Mouse (Mus musculus): ENCODE data around the gene Syt17. TPM values are rescaled to one million over a fixed set of nuclear protein-coding genes. Genes with fewer than 3 reads are reported as not detected.
A peak's percentile ranks its signal among the peaks of the same experiment; 100 is the strongest.

The Syt17 gene
- polyA plus RNA-seq, 1 experiment = 0.25 TPM

DNA sequence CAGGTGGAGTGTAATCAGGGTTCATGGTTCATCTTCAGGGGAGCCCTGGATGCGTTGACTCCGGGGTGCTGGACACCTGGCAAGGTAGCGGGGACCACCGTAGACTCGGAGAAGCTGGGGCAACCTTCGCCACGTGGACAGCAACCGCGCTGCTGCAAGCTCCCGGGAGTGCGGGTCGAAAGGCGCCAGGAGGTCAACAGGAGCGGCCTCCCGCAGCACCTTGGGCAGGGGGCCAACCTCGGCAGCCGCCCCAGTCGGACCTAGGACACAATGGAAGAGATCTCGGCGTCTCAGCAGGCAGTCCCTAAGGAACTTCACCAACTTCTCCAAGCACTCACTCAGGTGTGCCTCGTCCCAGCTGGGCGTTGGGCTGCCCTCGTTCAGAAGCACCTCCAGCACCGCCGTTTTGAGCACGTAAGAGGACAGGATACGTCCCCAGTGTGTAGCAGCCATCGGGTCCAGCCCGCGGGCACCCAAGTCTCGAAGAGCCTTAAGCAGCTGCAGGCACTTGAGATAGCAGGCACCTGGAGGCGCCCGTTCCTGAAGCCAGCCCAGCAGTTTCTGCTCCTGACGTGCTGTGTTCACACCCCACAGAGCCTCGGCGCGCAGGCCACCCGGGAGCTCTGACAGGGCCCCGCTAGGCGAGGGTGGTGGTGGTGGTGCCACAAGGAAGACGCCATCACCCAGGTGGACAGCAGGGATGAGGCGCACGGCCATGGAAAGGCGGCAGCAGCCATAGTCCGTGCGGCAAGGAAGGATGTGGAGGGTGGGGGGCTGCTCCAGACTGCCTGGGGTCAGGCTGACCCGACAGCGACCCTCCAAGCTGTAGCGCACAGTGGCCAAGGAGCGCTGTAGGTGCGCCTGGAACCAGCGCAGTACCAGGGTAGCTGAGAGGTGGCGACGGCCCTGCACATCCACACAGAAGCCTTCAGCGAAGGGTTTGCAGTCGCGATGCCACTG lies 42.0 kb upstream of the Syt17 start:
- 92% methylated on average over 57 of the region's 57 CpGs for WGBS
- peaks cover 16% of the 10 kb centered on the region for H3K4me1 ChIP-seq (ENCODE audit: control insufficient read depth, insufficient read depth, insufficient read length)
- H3K36me3 ChIP-seq (ENCODE audit: control insufficient read depth, insufficient read depth, low read length) = no peaks in the 10 kb centered on the region
- peak in 1 of 2 experiments; percentile 4 for DNase-seq (ENCODE audit: low read depth in 1 of 2, low spot score in 2 of 2)
- H3K27me3 ChIP-seq (ENCODE audit: control insufficient read depth, insufficient read depth, low read length) = peaks cover 7% of the 10 kb centered on the region; the same call in 1 of the 2 replicates
- H3K27ac ChIP-seq (ENCODE audit: insufficient read depth, low read length) = 0 out of 2 replicates have a peak overlapping the region, but pooled peaks have one; percentile 9
- TF ChIP-seq CTCF (IDR thresholded peaks at IDR 0.05; ENCODE audit: extremely low read depth, insufficient read depth, insufficient read length, insufficient replicate concordance) = no peak
- no peak for TF ChIP-seq POLR2A (IDR thresholded peaks at IDR 0.05; ENCODE audit: low read depth, low read length)
- H3K4me3 ChIP-seq (ENCODE audit: extremely low read depth, insufficient read depth, insufficient read length) = no peak overlapping the region

GRCm38 (mm10) chr7:118488060-118488664 lies 40.1 kb upstream of the Syt17 start:
- no peaks in the 10 kb centered on the region for H3K36me3 ChIP-seq (ENCODE audit: control insufficient read depth, insufficient read depth, low read length)
- peaks cover 16% of the 10 kb centered on the region for H3K4me1 ChIP-seq (ENCODE audit: control insufficient read depth, insufficient read depth, insufficient read length)
- H3K4me3 ChIP-seq (ENCODE audit: extremely low read depth, insufficient read depth, insufficient read length) = no peak overlapping the region
- H3K27ac ChIP-seq (ENCODE audit: insufficient read depth, low read length) = no peak overlapping the region; the same call in 1 of the 2 replicates
- peaks cover 7% of the 10 kb centered on the region; the same call in 1 of the 2 replicates for H3K27me3 ChIP-seq (ENCODE audit: control insufficient read depth, insufficient read depth, low read length)
- no peak for TF ChIP-seq POLR2A (IDR thresholded peaks at IDR 0.05; ENCODE audit: low read depth, low read length)
- TF ChIP-seq CTCF (IDR thresholded peaks at IDR 0.05; ENCODE audit: extremely low read depth, insufficient read depth, insufficient read length, insufficient replicate concordance) = no peak
- whole genome bisulfite sequencing = 43% methylated on average over 8 of the region's 8 CpGs
- no peak for DNase-seq (ENCODE audit: low read depth in 1 of 2, low spot score in 2 of 2)

DNA sequence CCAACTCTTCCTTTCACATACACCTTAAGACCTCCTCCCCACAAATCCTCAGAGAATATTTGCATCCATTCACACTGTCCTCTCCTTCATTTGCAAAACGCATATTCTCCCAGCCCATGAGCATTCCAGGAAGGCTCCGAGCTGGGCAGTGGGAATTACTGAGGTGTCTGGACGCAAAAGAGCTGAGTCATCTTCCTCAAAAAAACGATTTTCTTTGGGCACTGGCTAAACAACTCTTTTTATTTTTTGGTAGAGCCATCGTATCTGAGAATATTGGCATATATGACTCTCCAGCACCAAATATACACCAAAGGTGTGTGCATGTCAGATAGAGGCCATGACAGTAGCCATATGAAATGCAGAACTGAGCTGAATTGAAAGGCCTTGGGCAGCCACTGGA lies 38.9 kb upstream of the Syt17 start:
- H3K4me1 ChIP-seq (ENCODE audit: control insufficient read depth, insufficient read depth, insufficient read length) = peaks cover 13% of the 10 kb centered on the region
- H3K36me3 ChIP-seq (ENCODE audit: control insufficient read depth, insufficient read depth, low read length) = no peaks in the 10 kb centered on the region
- H3K27ac ChIP-seq (ENCODE audit: insufficient read depth, low read length) = no peak overlapping the region
- DNase-seq (ENCODE audit: low read depth in 1 of 2, low spot score in 2 of 2) = no peak
- no peak overlapping the region for H3K4me3 ChIP-seq (ENCODE audit: extremely low read depth, insufficient read depth, insufficient read length)
- no peak for TF ChIP-seq CTCF (IDR thresholded peaks at IDR 0.05; ENCODE audit: extremely low read depth, insufficient read depth, insufficient read length, insufficient replicate concordance)
- WGBS = 70% methylated on average over 5 of the region's 5 CpGs
- H3K27me3 ChIP-seq (ENCODE audit: control insufficient read depth, insufficient read depth, low read length) = peaks cover 6% of the 10 kb centered on the region; the same call in 1 of the 2 replicates

DNA sequence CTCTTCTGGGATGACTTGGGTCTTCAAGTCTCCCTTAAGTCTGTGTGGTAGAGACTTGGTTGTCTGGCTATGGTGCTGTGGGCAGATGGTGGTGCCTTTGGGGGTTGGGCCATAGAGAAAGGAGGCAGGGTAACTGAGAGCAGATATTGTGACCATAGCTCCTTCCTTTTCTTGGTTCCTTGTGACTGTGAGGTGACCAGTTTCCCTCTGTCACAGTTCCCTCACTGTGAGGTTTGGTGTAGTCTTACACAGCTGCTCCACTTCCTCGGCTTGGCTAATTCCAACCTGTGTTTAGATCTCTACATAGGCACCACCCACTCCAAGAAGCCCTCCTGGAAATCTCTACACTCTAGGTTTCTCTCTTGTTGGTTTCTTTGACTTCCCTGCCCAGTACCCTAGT lies 36.0 kb upstream of the Syt17 start:
- Histone ChIP-seq H3K27ac (ENCODE audit: insufficient read depth, low read length) (no peak overlapping the region), H3K4me3 (ENCODE audit: extremely low read depth, insufficient read depth, insufficient read length) (no peak overlapping the region), H3K4me1 (ENCODE audit: control insufficient read depth, insufficient read depth, insufficient read length) (no peaks in the 10 kb centered on the region; the same call in 1 of the 2 replicates), H3K27me3 (ENCODE audit: control insufficient read depth, insufficient read depth, low read length) (no peaks in the 10 kb centered on the region), H3K36me3 (ENCODE audit: control insufficient read depth, insufficient read depth, low read length) (no peaks in the 10 kb centered on the region)
- no peak for DNase-seq (ENCODE audit: low read depth in 1 of 2, low spot score in 2 of 2)
- WGBS = 72% methylated on average over 1 of the region's 1 CpGs
- no peak for TF ChIP-seq POLR2A (IDR thresholded peaks at IDR 0.05; ENCODE audit: low read depth, low read length)
- no peak for TF ChIP-seq CTCF (IDR thresholded peaks at IDR 0.05; ENCODE audit: extremely low read depth, insufficient read depth, insufficient read length, insufficient replicate concordance)

GRCm38 (mm10) chr7:118482001-118482400 lies 34.0 kb upstream of the Syt17 start:
- no peak for DNase-seq (ENCODE audit: low read depth in 1 of 2, low spot score in 2 of 2)
- TF ChIP-seq POLR2A (IDR thresholded peaks at IDR 0.05; ENCODE audit: low read depth, low read length) = no peak
- no peak for TF ChIP-seq CTCF (IDR thresholded peaks at IDR 0.05; ENCODE audit: extremely low read depth, insufficient read depth, insufficient read length, insufficient replicate concordance)
- Histone ChIP-seq H3K36me3 (ENCODE audit: control insufficient read depth, insufficient read depth, low read length) (no peaks in the 10 kb centered on the region), H3K4me3 (ENCODE audit: extremely low read depth, insufficient read depth, insufficient read length) (no peak overlapping the region), H3K27ac (ENCODE audit: insufficient read depth, low read length) (no peak overlapping the region), H3K4me1 (ENCODE audit: control insufficient read depth, insufficient read depth, insufficient read length) (no peaks in the 10 kb centered on the region; the same call in 1 of the 2 replicates), H3K27me3 (ENCODE audit: control insufficient read depth, insufficient read depth, low read length) (no peaks in the 10 kb centered on the region)
- WGBS = 86% methylated on average over 2 of the region's 2 CpGs

- WGBS = 81% methylated on average over 10 of the region's 10 CpGs
- Histone ChIP-seq H3K36me3 (ENCODE audit: control insufficient read depth, insufficient read depth, low read length) (no peaks in the 10 kb centered on the region), H3K27ac (ENCODE audit: insufficient read depth, low read length) (no peak overlapping the region), H3K4me3 (ENCODE audit: extremely low read depth, insufficient read depth, insufficient read length) (no peak overlapping the region), H3K4me1 (ENCODE audit: control insufficient read depth, insufficient read depth, insufficient read length) (no peaks in the 10 kb centered on the region; the same call in 1 of the 2 replicates), H3K27me3 (ENCODE audit: control insufficient read depth, insufficient read depth, low read length) (no peaks in the 10 kb centered on the region)
- no peak for TF ChIP-seq CTCF (IDR thresholded peaks at IDR 0.05; ENCODE audit: extremely low read depth, insufficient read depth, insufficient read length, insufficient replicate concordance)
- TF ChIP-seq POLR2A (IDR thresholded peaks at IDR 0.05; ENCODE audit: low read depth, low read length) = no peak
- no peak for DNase-seq (ENCODE audit: low read depth in 1 of 2, low spot score in 2 of 2)
Measured at GRCm38 (mm10) chr7:118481047-118481810, 33.2 kb upstream of the Syt17 start.
